Mouse (Mus musculus): ENCODE measurements around the gene Ankfy1. TPM values are rescaled to one million over a fixed set of nuclear protein-coding genes. Genes with fewer than 3 reads are reported as not detected.

Gene Ankfy1
- 9.2 and 11.8 TPM in 2 replicates for polyA plus RNA-seq (2015; fragmentation: Nextera tagmentation; extraction: Ambion mirVana)

GRCm38 (mm10) chr11:72689551-72690510 lies at the start of gene Ankfy1:
Gene Ankfy1, plus strand, starts transcription at chr11:72690006.
- peak within 1 kb of the TSS; percentile 79 for H3K4me3 ChIP-seq (replicated peaks)
- H3K27me3 ChIP-seq, result no peaks in the 10 kb centered on the region
- peaks cover 86% of the 10 kb centered on the region for H3K4me1 ChIP-seq (replicated peaks)
- H3K27ac ChIP-seq, result peak within 1 kb of the TSS; percentile 97
- ATAC-seq (ENCODE audit: low read depth) (peak; percentile 86), DNase-seq (peak; percentile 98)
- under 1% methylated on average over 56 of the region's 56 CpGs for WGBS (ENCODE audit: insufficient replicate concordance)
- H3K36me3 ChIP-seq, result peaks cover 3% of the 10 kb centered on the region; the same call in 1 of the 2 replicates
- H3K9ac ChIP-seq, result peak within 1 kb of the TSS; percentile 91
- no peaks in the 10 kb centered on the region for H3K9me3 ChIP-seq (replicated peaks)
- peak within 1 kb of the TSS; percentile 91 for H3K4me2 ChIP-seq

GRCm38 (mm10) chr11:72642730-72643129 lies 47.1 kb upstream of the Ankfy1 start:
- Histone ChIP-seq H3K9ac (no peak overlapping the region), H3K4me2 (no peak overlapping the region), H3K9me3 (replicated peaks) (no peaks in the 10 kb centered on the region), H3K4me1 (replicated peaks) (no peaks in the 10 kb centered on the region), H3K36me3 (0 out of 2 replicates have a peak, but pooled peaks cover 4% of the 10 kb centered on the region), H3K27me3 (no peaks in the 10 kb centered on the region), H3K4me3 (replicated peaks) (no peak overlapping the region), H3K27ac (no peak overlapping the region)
- DNase-seq, result no peak
- no peak for ATAC-seq (ENCODE audit: low read depth)
- 67% methylated on average over 4 of the region's 4 CpGs for WGBS (ENCODE audit: insufficient replicate concordance)

- Histone ChIP-seq H3K9ac (no peak overlapping the region), H3K27ac (no peak overlapping the region), H3K4me1 (replicated peaks) (no peaks in the 10 kb centered on the region), H3K4me3 (replicated peaks) (no peak overlapping the region), H3K4me2 (no peak overlapping the region), H3K36me3 (0 out of 2 replicates have a peak, but pooled peaks cover 4% of the 10 kb centered on the region), H3K27me3 (no peaks in the 10 kb centered on the region), H3K9me3 (replicated peaks) (no peaks in the 10 kb centered on the region)
- no peak for ATAC-seq (ENCODE audit: low read depth)
- WGBS (ENCODE audit: insufficient replicate concordance), result 79% methylated on average over 5 of the region's 5 CpGs
- DNase-seq, result no peak
Measured at GRCm38 (mm10) chr11:72645386-72645785, 44.4 kb upstream of the Ankfy1 start.

GRCm38 (mm10) chr11:72650347-72650746 lies 39.5 kb upstream of the Ankfy1 start:
- no peak overlapping the region for H3K27ac ChIP-seq
- no peaks in the 10 kb centered on the region for H3K9me3 ChIP-seq (replicated peaks)
- H3K4me2 ChIP-seq, result no peak overlapping the region
- no peak overlapping the region for H3K9ac ChIP-seq
- WGBS (ENCODE audit: insufficient replicate concordance), result 71% methylated on average over 2 of the region's 2 CpGs
- ATAC-seq (ENCODE audit: low read depth) (no peak), DNase-seq (no peak)
- H3K36me3 ChIP-seq, result no peaks in the 10 kb centered on the region
- no peak overlapping the region for H3K4me3 ChIP-seq (replicated peaks)
- no peaks in the 10 kb centered on the region for H3K27me3 ChIP-seq
- H3K4me1 ChIP-seq (replicated peaks), result no peaks in the 10 kb centered on the region

- no peaks in the 10 kb centered on the region for H3K9me3 ChIP-seq (replicated peaks)
- no peaks in the 10 kb centered on the region for H3K36me3 ChIP-seq
- ATAC-seq (ENCODE audit: low read depth), result no peak
Measured at GRCm38 (mm10) chr11:72659918-72660317, 29.9 kb upstream of the Ankfy1 start.

GRCm38 (mm10) chr11:72660359-72660758 lies 29.4 kb upstream of the Ankfy1 start:
- no peak for DNase-seq
- WGBS (ENCODE audit: insufficient replicate concordance), result 84% methylated on average over 1 of the region's 1 CpGs
- H3K27me3 ChIP-seq, result no peaks in the 10 kb centered on the region
- no peaks in the 10 kb centered on the region for H3K9me3 ChIP-seq (replicated peaks)
- no peak overlapping the region for H3K27ac ChIP-seq
- H3K4me3 ChIP-seq (replicated peaks), result no peak overlapping the region
- H3K4me2 ChIP-seq, result no peak overlapping the region
- H3K36me3 ChIP-seq, result no peaks in the 10 kb centered on the region
- ATAC-seq (ENCODE audit: low read depth), result no peak
- no peak overlapping the region for H3K9ac ChIP-seq
- peaks cover 6% of the 10 kb centered on the region for H3K4me1 ChIP-seq (replicated peaks)

More at GRCm38 (mm10) chr11:72659918-72660317, 29.9 kb upstream of the Ankfy1 start:
- no peak overlapping the region for H3K4me3 ChIP-seq (replicated peaks)
- no peak overlapping the region for H3K27ac ChIP-seq
- no peak for DNase-seq
- H3K27me3 ChIP-seq, result no peaks in the 10 kb centered on the region
- no peak overlapping the region for H3K4me2 ChIP-seq
- H3K9ac ChIP-seq, result no peak overlapping the region
- peaks cover 6% of the 10 kb centered on the region for H3K4me1 ChIP-seq (replicated peaks)

GRCm38 (mm10) chr11:72664641-72665040 lies 25.2 kb upstream of the Ankfy1 start:
- H3K4me1 ChIP-seq (replicated peaks), result peaks cover 6% of the 10 kb centered on the region
- no peak overlapping the region for H3K4me2 ChIP-seq
- 57% methylated on average over 4 of the region's 4 CpGs for WGBS (ENCODE audit: insufficient replicate concordance)
- DNase-seq, result no peak
- H3K27me3 ChIP-seq, result no peaks in the 10 kb centered on the region
- H3K9me3 ChIP-seq (replicated peaks), result no peaks in the 10 kb centered on the region
- no peak overlapping the region for H3K27ac ChIP-seq
- H3K9ac ChIP-seq, result no peak overlapping the region
- H3K36me3 ChIP-seq, result peaks cover 6% of the 10 kb centered on the region
- no peak for ATAC-seq (ENCODE audit: low read depth)
- H3K4me3 ChIP-seq (replicated peaks), result no peak overlapping the region

GRCm38 (mm10) chr11:72670634-72671033 lies 19.2 kb upstream of the Ankfy1 start:
- Histone ChIP-seq H3K27me3 (no peaks in the 10 kb centered on the region), H3K36me3 (peaks cover 6% of the 10 kb centered on the region), H3K27ac (no peak overlapping the region), H3K9ac (no peak overlapping the region), H3K4me2 (no peak overlapping the region), H3K4me1 (replicated peaks) (peaks cover 18% of the 10 kb centered on the region), H3K9me3 (replicated peaks) (no peaks in the 10 kb centered on the region), H3K4me3 (replicated peaks) (no peak overlapping the region)
- ATAC-seq (ENCODE audit: low read depth) (no peak), DNase-seq (no peak)

- Histone ChIP-seq H3K4me2 (no peak overlapping the region), H3K27me3 (no peaks in the 10 kb centered on the region), H3K27ac (peak overlapping the region; percentile 30; the same call in 1 of the 2 replicates), H3K9me3 (replicated peaks) (no peaks in the 10 kb centered on the region), H3K4me1 (replicated peaks) (peaks cover 18% of the 10 kb centered on the region), H3K36me3 (peaks cover 6% of the 10 kb centered on the region), H3K9ac (no peak overlapping the region), H3K4me3 (replicated peaks) (no peak overlapping the region)
- ATAC-seq (ENCODE audit: low read depth) (0 out of 2 replicates have a peak, but pooled peaks have one; percentile 31), DNase-seq (no peak)
- 36% methylated on average over 6 of the region's 6 CpGs for WGBS (ENCODE audit: insufficient replicate concordance)
Measured at GRCm38 (mm10) chr11:72671294-72671988, 18.4 kb upstream of the Ankfy1 start.

GRCm38 (mm10) chr11:72672438-72672837 lies 17.4 kb upstream of the Ankfy1 start:
- peaks cover 6% of the 10 kb centered on the region for H3K36me3 ChIP-seq
- peaks cover 18% of the 10 kb centered on the region for H3K4me1 ChIP-seq (replicated peaks)
- H3K9me3 ChIP-seq (replicated peaks), result no peaks in the 10 kb centered on the region
- ATAC-seq (ENCODE audit: low read depth), result no peak
- 24% methylated on average over 1 of the region's 1 CpGs for WGBS (ENCODE audit: insufficient replicate concordance)
- H3K9ac ChIP-seq, result no peak overlapping the region
- H3K4me3 ChIP-seq (replicated peaks), result no peak overlapping the region
- no peak overlapping the region for H3K4me2 ChIP-seq
- no peak overlapping the region for H3K27ac ChIP-seq
- H3K27me3 ChIP-seq, result no peaks in the 10 kb centered on the region
- no peak for DNase-seq

- WGBS (ENCODE audit: insufficient replicate concordance), result 72% methylated on average over 2 of the region's 2 CpGs
- H3K9ac ChIP-seq, result no peak overlapping the region
- H3K36me3 ChIP-seq, result 0 out of 2 replicates have a peak, but pooled peaks cover 3% of the 10 kb centered on the region
- DNase-seq (no peak), ATAC-seq (ENCODE audit: low read depth) (no peak)
- H3K4me2 ChIP-seq, result no peak overlapping the region
- no peak overlapping the region for H3K4me3 ChIP-seq (replicated peaks)
- H3K27ac ChIP-seq, result no peak overlapping the region
- H3K4me1 ChIP-seq (replicated peaks), result peaks cover 21% of the 10 kb centered on the region
- no peaks in the 10 kb centered on the region for H3K9me3 ChIP-seq (replicated peaks)
- H3K27me3 ChIP-seq, result no peaks in the 10 kb centered on the region
Measured at GRCm38 (mm10) chr11:72675280-72675679, 14.5 kb upstream of the Ankfy1 start.
